Mouse (Mus musculus) CH12.LX (cell line): ENCODE results near the gene Hsbp1. TPM values are rescaled to one million over a fixed set of nuclear protein-coding genes. Genes with fewer than 3 reads are reported as not detected.

Experiments used
- DNase-seq: peaks from one replicate; pipeline ENCODE4 v3.0.0-alpha.2; 2013; ENCODE audit errors: extremely low read depth
- H3K27ac ChIP-seq: 2 replicates; pipeline ENCODE4 v1.5.1; 2012; ENCODE audit warnings: low read depth, mild to moderate bottlenecking, control low read depth, moderate library complexity; ENCODE audit not compliant: insufficient read depth
- H3K27me3 ChIP-seq: replicated peaks from 2 replicates; pipeline ENCODE3; 2012; ENCODE audit warnings: inconsistent platforms
- H3K36me3 ChIP-seq, 2 experiments: replicated peaks in 1 of 2; 2 replicates each; pipeline versions ENCODE3 to v1.6.1; 2012; ENCODE audit warnings: inconsistent platforms in 1 of 2, low read length in 1 of 2, mild to moderate bottlenecking in 1 of 2, mixed read lengths in 1 of 2, moderate library complexity in 1 of 2; ENCODE audit not compliant: control insufficient read depth in 1 of 2, insufficient read depth in 1 of 2
- H3K4me1 ChIP-seq, 2 experiments: 2 replicates each; pipeline ENCODE4 v1.6.1; 2012; ENCODE audit warnings: inconsistent platforms in 1 of 2, moderate library complexity in 1 of 2; ENCODE audit not compliant: insufficient read depth in 2 of 2, control insufficient read depth in 1 of 2
- H3K4me2 ChIP-seq: 2 replicates; pipeline ENCODE4 v1.6.1; 2012; ENCODE audit warnings: low read depth, mild to moderate bottlenecking, control low read depth; ENCODE audit not compliant: poor library complexity, insufficient read depth, severe bottlenecking
- H3K4me3 ChIP-seq, 3 experiments: fragments of 150-350 bp in 1 of 3; sonication (generic) in 1 of 3; replicated peaks in 1 of 3; 2 replicates each; pipeline versions ENCODE3 to v1.5.1; 2011 to 2012; ENCODE audit warnings: low read depth in 2 of 3, low read length in 2 of 3, mild to moderate bottlenecking in 2 of 3, moderate library complexity in 2 of 3, control low read depth in 1 of 3, improper control_type of control experiment in 1 of 3, inconsistent platforms in 1 of 3, mixed read lengths in 1 of 3; ENCODE audit not compliant: poor library complexity in 1 of 3
- H3K79me2 ChIP-seq: replicated peaks from 2 replicates; pipeline ENCODE4 v1.6.1; 2012; ENCODE audit warnings: mild to moderate bottlenecking, moderate library complexity; ENCODE audit not compliant: control insufficient read depth, poor library complexity, insufficient read depth, severe bottlenecking; ENCODE audit errors: extremely low read depth
- H3K9ac ChIP-seq: 2 replicates; pipeline ENCODE4 v1.6.1; 2012; ENCODE audit warnings: low read depth, mild to moderate bottlenecking, control low read depth, moderate library complexity; ENCODE audit not compliant: insufficient read depth
- H3K9me3 ChIP-seq: replicated peaks from 2 replicates; pipeline ENCODE3; 2012; ENCODE audit warnings: low read length, inconsistent platforms, mixed read lengths
- BHLHE40 ChIP-seq: IDR thresholded peaks from 2 replicates; pipeline ENCODE4 v1.6.1; 2011; ENCODE audit warnings: mild to moderate bottlenecking, low read depth, low read length, improper control_type of control experiment
- CHD1 ChIP-seq: IDR thresholded peaks from 2 replicates; pipeline ENCODE4 v1.6.1; 2012; ENCODE audit warnings: low read depth, low read length, improper control_type of control experiment, inconsistent platforms
- CHD2 ChIP-seq: IDR thresholded peaks from 2 replicates; pipeline ENCODE4 v1.6.1; 2011; ENCODE audit warnings: low read length, improper control_type of control experiment
- CTCF ChIP-seq, 2 experiments: IDR thresholded peaks in 1 of 2; conservative IDR thresholded peaks in 1 of 2; 2 replicates each; pipeline ENCODE4 v1.5.1; 2011 to 2012; ENCODE audit warnings: low read depth in 2 of 2, low read length in 2 of 2, improper control_type of control experiment in 1 of 2, inconsistent platforms in 1 of 2, mild to moderate bottlenecking in 1 of 2, moderate library complexity in 1 of 2
- ELF1 ChIP-seq: IDR thresholded peaks from 2 replicates; pipeline ENCODE4 v1.6.1; 2014; ENCODE audit warnings: low read depth, mild to moderate bottlenecking, inconsistent platforms, low read length, improper control_type of control experiment
- EP300 ChIP-seq: IDR thresholded peaks from 2 replicates; pipeline ENCODE4 v1.6.1; 2011; ENCODE audit warnings: low read length, improper control_type of control experiment
- ETS1 ChIP-seq: conservative IDR thresholded peaks from 2 replicates; pipeline ENCODE4 v1.6.1; 2012; ENCODE audit warnings: low read depth, mild to moderate bottlenecking, inconsistent platforms, low read length, improper control_type of control experiment, moderate library complexity
- GABPA ChIP-seq: IDR thresholded peaks from 2 replicates; pipeline ENCODE4 v1.6.1; 2012; ENCODE audit warnings: low read depth, low read length, improper control_type of control experiment, inconsistent platforms; ENCODE audit not compliant: insufficient replicate concordance
- HCFC1 ChIP-seq: IDR thresholded peaks from 2 replicates; pipeline ENCODE4 v1.6.1; 2012; ENCODE audit warnings: low read depth, mild to moderate bottlenecking, inconsistent platforms, low read length, improper control_type of control experiment
- IRF4 ChIP-seq: IDR thresholded peaks from 2 replicates; pipeline ENCODE4 v1.6.1; 2014; ENCODE audit warnings: low read depth, mild to moderate bottlenecking, inconsistent platforms, low read length, improper control_type of control experiment
- JUN ChIP-seq: IDR thresholded peaks from 2 replicates; pipeline ENCODE4 v1.6.1; 2011; ENCODE audit warnings: low read depth, mild to moderate bottlenecking, low read length, improper control_type of control experiment, moderate library complexity; ENCODE audit not compliant: insufficient read depth
- JUND ChIP-seq: conservative IDR thresholded peaks from 2 replicates; pipeline ENCODE4 v1.6.1; 2011; ENCODE audit warnings: low read depth, low read length, improper control_type of control experiment
- KAT2A ChIP-seq: IDR thresholded peaks from 2 replicates; pipeline ENCODE4 v1.6.1; 2012; ENCODE audit warnings: low read length, improper control_type of control experiment, inconsistent platforms; ENCODE audit not compliant: insufficient replicate concordance
- MAFK ChIP-seq: IDR thresholded peaks from 2 replicates; pipeline ENCODE4 v1.6.1; 2011; ENCODE audit warnings: low read length, improper control_type of control experiment; ENCODE audit not compliant: insufficient replicate concordance
- MAX ChIP-seq: IDR thresholded peaks from 2 replicates; pipeline ENCODE4 v1.6.1; 2011; ENCODE audit warnings: low read length, improper control_type of control experiment
- MAZ ChIP-seq: IDR thresholded peaks from 2 replicates; pipeline ENCODE4 v1.6.1; 2012; ENCODE audit warnings: low read depth, mild to moderate bottlenecking, inconsistent platforms, low read length, improper control_type of control experiment, moderate library complexity
- MEF2A ChIP-seq: IDR thresholded peaks from 2 replicates; pipeline ENCODE4 v1.6.1; 2014; ENCODE audit warnings: low read depth, mild to moderate bottlenecking, inconsistent platforms, low read length, improper control_type of control experiment, borderline replicate concordance
- MXI1 ChIP-seq: IDR thresholded peaks from 2 replicates; pipeline ENCODE4 v1.6.1; 2011; ENCODE audit warnings: mild to moderate bottlenecking, low read depth, low read length, improper control_type of control experiment
- MYC ChIP-seq: IDR thresholded peaks from 2 replicates; pipeline ENCODE4 v1.6.1; 2011; ENCODE audit warnings: low read depth, mild to moderate bottlenecking, improper control_type of control experiment, low read length
- NRF1 ChIP-seq: IDR thresholded peaks from 2 replicates; pipeline ENCODE4 v1.6.1; 2014; ENCODE audit warnings: low read depth, mild to moderate bottlenecking, inconsistent platforms, low read length, improper control_type of control experiment, moderate library complexity
- PAX5 ChIP-seq: IDR thresholded peaks from 2 replicates; pipeline ENCODE4 v1.6.1; 2012; ENCODE audit warnings: low read length, inconsistent platforms, mixed read lengths
- POLR2A ChIP-seq: IDR thresholded peaks from 2 replicates; pipeline ENCODE4 v1.6.1; 2011; ENCODE audit warnings: low read depth, mild to moderate bottlenecking, improper control_type of control experiment, low read length
- POLR2AphosphoS2 ChIP-seq: IDR thresholded peaks from 2 replicates; pipeline ENCODE4 v1.6.1; 2011; ENCODE audit warnings: low read depth, low read length, improper control_type of control experiment
- RAD21 ChIP-seq: IDR thresholded peaks from 2 replicates; pipeline ENCODE4 v1.6.1; 2011; ENCODE audit warnings: low read depth, mild to moderate bottlenecking, low read length, improper control_type of control experiment, moderate library complexity
- RCOR1 ChIP-seq: conservative IDR thresholded peaks from 2 replicates; pipeline ENCODE4 v1.6.1; 2012; ENCODE audit warnings: low read depth, mild to moderate bottlenecking, inconsistent platforms, low read length, improper control_type of control experiment
- SIN3A ChIP-seq: IDR thresholded peaks from 2 replicates; pipeline ENCODE4 v1.6.1; 2012; ENCODE audit warnings: low read length, improper control_type of control experiment, inconsistent platforms
- SMC3 ChIP-seq: IDR thresholded peaks from 2 replicates; pipeline ENCODE4 v1.6.1; 2011; ENCODE audit warnings: low read depth, low read length, improper control_type of control experiment
- TBP ChIP-seq: conservative IDR thresholded peaks from 2 replicates; pipeline ENCODE4 v1.6.1; 2011; ENCODE audit warnings: low read depth, low read length, improper control_type of control experiment
- UBTF ChIP-seq: IDR thresholded peaks from 2 replicates; pipeline ENCODE4 v1.6.1; 2012; ENCODE audit warnings: low read depth, mild to moderate bottlenecking, inconsistent platforms, low read length, improper control_type of control experiment, moderate library complexity
- USF2 ChIP-seq: conservative IDR thresholded peaks from 2 replicates; pipeline ENCODE4 v1.6.1; 2011; ENCODE audit warnings: low read depth, low read length, improper control_type of control experiment
- ZMIZ1 ChIP-seq: IDR thresholded peaks from 2 replicates; pipeline ENCODE4 v1.6.1; 2012; ENCODE audit warnings: low read depth, mild to moderate bottlenecking, inconsistent platforms, low read length, improper control_type of control experiment
- dilution Hi-C: fragments of 300-500 bp; cut with MboI; formaldehyde crosslinking; loops from 2 replicates; pipeline ENCODE4 v1.14.3; 2020; ENCODE audit warnings: low sequenced_read_pairs; ENCODE audit not compliant: extremely low pct_unique_long_range_greater_than_20kb, extremely low pct_ligation_motif_present
- in situ Hi-C: fragments of 300-500 bp; cut with MboI; formaldehyde crosslinking; loops from 3 replicates; pipeline ENCODE4 v1.14.3; 2019; ENCODE audit warnings: low sequenced_read_pairs, low pct_ligation_motif_present, low pct_unique_long_range_greater_than_20kb, mixed read lengths
- polyA plus RNA-seq: library from polyadenylated mRNA; unstranded; fragments of >175 nt; gene quantifications from 2 replicates; pipeline ENCODE4 v1.2.1, GENCODE M21; 2012; ENCODE audit warnings: low read depth; ENCODE audit not compliant: insufficient read length
- total RNA-seq, 2 experiments: library from RNA; depleted of rRNA; stranded (reverse); fragments of 300-350 nt in 1 of 2; fragments of >200 nt in 1 of 2; gene quantifications; 2 replicates each; pipeline ENCODE4 v1.2.3; 2012 to 2014

Gene Hsbp1
- total and polyA plus RNA-seq, 3 experiments: 55.8 to 66.9 (median 59.0) TPM

GRCm38 (mm10) chr8:119394097-119394496 is 49.8 kb downstream of the Hsbp1 start:
- Histone ChIP-seq H3K79me2 (no peaks in the 10 kb centered on the region), H3K4me2 (peak overlapping the region; percentile 79), H3K27me3 (peaks cover 16% of the 10 kb centered on the region), H3K27ac (no peak overlapping the region), H3K4me3 (peak overlapping the region; percentile 64 to 86 (median 67)), H3K4me1 (peaks cover 10 to 13% of the 10 kb centered on the region in 2 experiments; a peak in 3 of 4 replicates), H3K9me3 (no peaks in the 10 kb centered on the region), H3K36me3 (peaks cover 0 to 10% of the 10 kb centered on the region in 2 experiments), H3K9ac (peak overlapping the region; percentile 67)
- TF ChIP-seq MAX: 0 out of 2 replicates have a peak, but pooled peaks have one; percentile 4
- no peak for TF ChIP-seq MXI1
- no peak for TF ChIP-seq ETS1
- TF ChIP-seq RAD21: no peak
- in situ Hi-C loops: no loop called here
- DNase-seq: no peak
- dilution Hi-C loops: no loop called here

- Histone ChIP-seq H3K9ac (peak within 1 kb of the TSS; percentile 86), H3K36me3 (peaks cover 0 to 12% of the 10 kb centered on the region in 2 experiments), H3K4me3 (peak within 1 kb of the TSS; percentile 64 to 96 (median 86)), H3K27ac (no peak within 1 kb of the TSS), H3K79me2 (no peaks in the 10 kb centered on the region), H3K4me1 (peaks cover 10 to 13% of the 10 kb centered on the region in 2 experiments; a peak in 3 of 4 replicates), H3K27me3 (peaks cover 13% of the 10 kb centered on the region), H3K4me2 (peak within 1 kb of the TSS; percentile 79), H3K9me3 (no peaks in the 10 kb centered on the region)
- dilution Hi-C loops: no loop called here
- in situ Hi-C loops: no loop called here
- DNase-seq: peak; percentile 88
- peak; percentile 81 for TF ChIP-seq HCFC1
- TF ChIP-seq SMC3: no peak
- no peak for TF ChIP-seq PAX5
- TF ChIP-seq MAZ: 0 out of 2 replicates have a peak, but pooled peaks have one; percentile 57
- no peak for TF ChIP-seq JUN
- TF ChIP-seq POLR2AphosphoS2: 0 out of 2 replicates have a peak, but pooled peaks have one; percentile 44
- TF ChIP-seq ZMIZ1: peak; percentile 95
- TF ChIP-seq RCOR1: no peak
- TF ChIP-seq EP300: no peak
- TF ChIP-seq CHD1: no peak
- TF ChIP-seq ETS1: peak; percentile 28; the same call in 1 of the 2 replicates
- peak; percentile 70 for TF ChIP-seq NRF1
- peak; percentile 81; the same call in 1 of the 2 replicates for TF ChIP-seq UBTF
- no peak for TF ChIP-seq JUND
- TF ChIP-seq GABPA: no peak
- peak; percentile 98 for TF ChIP-seq SIN3A
- TF ChIP-seq CTCF (conservative IDR thresholded peaks at IDR 0.05 in 1 of 2, IDR thresholded peaks at IDR 0.05 in 1 of 2; ENCODE audit: low read depth in 2 of 2, low read length in 2 of 2): no peak
- peak; percentile 25; the same call in 1 of the 2 replicates for TF ChIP-seq MAX
- no peak for TF ChIP-seq MAFK
- no peak for TF ChIP-seq USF2
- 0 out of 2 replicates have a peak, but pooled peaks have one; percentile 40 for TF ChIP-seq MEF2A
- TF ChIP-seq MXI1: peak; percentile 88
- peak; percentile 93 for TF ChIP-seq CHD2
- TF ChIP-seq MYC: peak; percentile 45; the same call in 1 of the 2 replicates
- TF ChIP-seq ELF1: peak; percentile 96
- peak; percentile 44; the same call in 1 of the 2 replicates for TF ChIP-seq BHLHE40
- TF ChIP-seq KAT2A: peak; percentile 73; the same call in 1 of the 2 replicates
- TF ChIP-seq IRF4: peak; percentile 57; the same call in 1 of the 2 replicates
- peak; percentile 46; the same call in 1 of the 2 replicates for TF ChIP-seq TBP
- TF ChIP-seq POLR2A: peak; percentile 83
Measured at GRCm38 (mm10) chr8:119394524-119395026, 50.3 kb downstream of the Hsbp1 start, which contains the start of gene Mlycd. TSS of gene Mlycd (plus strand) at chr8:119394878.
